Mouse (Mus musculus): ENCODE measurements at regions not wholly inside any gene's neighbourhood (a gene's known extent, or its start where the extent isn't known, plus 50 kb on each side); places are given as distances from the start of the nearest gene placed in this dataset.

DNA sequence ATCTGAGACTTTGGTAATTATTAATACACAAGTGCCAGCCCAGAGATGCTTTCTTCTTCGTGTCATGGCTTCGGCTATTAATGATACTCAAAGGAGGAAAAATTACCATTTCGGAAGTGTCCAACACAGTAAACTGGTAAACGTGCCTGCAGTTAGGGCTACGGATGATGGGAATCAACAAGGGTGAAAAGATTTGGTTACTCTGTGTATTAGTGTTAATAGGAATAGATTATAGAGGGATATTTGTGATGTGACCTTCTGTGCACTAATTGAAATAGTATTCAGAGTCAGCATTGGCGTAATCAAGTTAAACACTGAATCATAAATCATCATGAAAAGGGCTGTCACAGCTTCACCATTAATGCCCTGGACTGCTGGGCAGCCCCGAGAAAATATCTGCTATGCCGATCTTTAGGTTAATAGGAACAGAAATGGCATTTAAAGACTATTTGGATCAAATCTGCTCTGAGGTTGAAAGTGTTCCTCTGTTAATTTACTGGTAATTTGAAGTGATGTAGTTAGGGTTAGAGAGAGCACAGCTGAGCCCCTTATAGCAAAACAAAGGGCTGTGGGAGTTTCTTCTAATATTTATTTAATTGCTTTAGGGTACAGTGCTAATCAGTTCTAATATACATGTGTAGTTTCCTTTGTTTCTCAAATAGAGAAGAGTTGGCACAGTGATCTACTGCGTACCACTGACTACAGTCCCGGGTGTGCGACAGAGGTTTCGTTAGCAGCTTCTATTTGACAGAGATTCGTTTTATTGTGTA is 160.7 kb downstream of the Rpl36a-ps1 start:
- in situ Hi-C loops (cut with MboI, MseI), result no loop called here

DNA sequence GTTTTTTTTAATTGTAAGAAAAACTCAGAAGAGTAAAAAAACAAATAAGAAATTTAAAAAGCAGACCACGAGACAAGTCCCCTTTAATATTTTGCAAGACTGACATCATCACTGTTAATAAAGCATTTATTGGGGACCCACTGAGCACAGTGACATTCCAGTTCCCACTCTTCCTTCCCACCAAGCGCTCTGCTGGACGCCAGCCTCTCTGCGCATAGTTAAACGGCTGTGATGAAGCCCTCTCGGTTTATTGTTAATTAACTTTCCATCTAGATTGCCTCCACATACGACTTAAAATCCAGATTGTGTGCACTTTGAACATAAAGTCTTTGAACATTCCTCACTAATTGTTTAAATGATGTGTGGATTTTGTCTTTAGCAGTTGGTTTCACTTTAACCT is 161.7 kb downstream of the Rpl36a-ps1 start:
- in situ Hi-C loops (cut with MboI, MseI), result no loop called here

DNA sequence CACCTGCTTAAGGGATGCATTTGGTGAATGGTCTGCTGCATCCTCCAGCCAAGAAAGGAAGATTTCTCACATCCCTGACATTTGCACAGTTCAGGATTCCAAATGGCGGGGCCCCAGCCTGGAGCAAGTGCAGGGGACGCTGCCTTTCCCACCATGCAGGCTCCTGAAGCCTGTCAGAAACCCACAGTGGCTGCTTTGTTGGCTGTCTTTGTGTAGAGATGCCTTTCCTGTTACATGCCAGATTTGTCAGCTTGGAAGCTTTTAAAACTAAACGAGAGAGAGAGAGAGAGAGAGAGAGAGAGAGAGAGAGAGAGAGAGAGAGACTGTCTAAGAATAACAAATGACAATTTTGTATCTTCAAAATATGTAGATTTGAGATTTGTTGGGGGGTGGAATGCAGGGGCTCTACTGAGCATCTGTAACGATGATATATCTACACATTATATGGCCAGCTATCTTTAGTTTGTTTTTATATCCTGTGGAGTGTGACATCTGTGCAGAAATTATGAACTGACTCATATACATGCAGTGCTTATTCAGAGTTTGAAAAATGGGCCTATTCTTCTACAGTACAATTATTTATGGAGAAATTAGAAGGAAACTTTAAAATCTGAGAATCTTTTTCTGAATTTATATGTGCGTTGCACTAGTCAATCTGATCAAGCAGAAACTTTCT is 164.0 kb downstream of the Rpl36a-ps1 start:
- in situ Hi-C loops (cut with MboI, MseI), result no loop called here

DNA sequence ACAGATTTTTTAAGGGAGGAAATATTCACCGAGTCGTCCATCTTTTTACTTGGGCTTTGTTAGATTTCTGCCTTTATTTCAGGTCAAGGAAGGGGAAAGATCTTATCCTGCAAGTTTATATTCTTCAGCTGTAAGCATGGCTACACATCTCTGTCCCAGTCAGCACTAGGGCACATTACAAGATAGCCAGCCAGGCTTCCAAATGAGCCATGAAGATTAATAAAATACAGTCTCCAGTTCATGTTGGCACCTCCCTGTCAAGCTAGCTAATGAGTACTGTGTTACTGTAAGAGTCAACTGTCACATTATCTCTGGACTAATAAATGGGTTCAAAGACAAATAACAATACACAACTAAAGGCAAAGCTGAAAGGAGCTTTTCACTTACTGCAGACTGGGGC is 166.6 kb downstream of the Rpl36a-ps1 start:
- in situ Hi-C loops (cut with MboI, MseI), result no loop called here

DNA sequence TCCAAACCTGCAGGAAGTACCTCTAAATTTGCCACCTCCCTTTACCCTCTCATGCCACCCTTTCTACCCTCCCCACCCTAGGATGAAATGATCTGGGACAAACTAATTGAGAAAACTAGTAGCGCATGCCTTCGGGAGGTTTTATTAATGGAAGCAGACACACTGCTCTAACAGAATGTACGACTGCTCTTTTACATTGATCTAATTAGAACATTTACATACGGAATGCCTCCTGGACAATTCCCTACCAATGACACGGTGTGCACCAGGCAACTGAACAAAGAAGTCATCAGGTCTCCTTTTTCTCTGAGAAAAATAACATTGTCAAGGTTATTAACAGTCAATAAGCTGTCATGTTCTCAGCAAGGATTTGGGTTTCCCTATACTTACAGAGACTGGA is 180.5 kb downstream of the Rpl36a-ps1 start:
- in situ Hi-C loops (cut with MboI, MseI), result no loop called here

DNA sequence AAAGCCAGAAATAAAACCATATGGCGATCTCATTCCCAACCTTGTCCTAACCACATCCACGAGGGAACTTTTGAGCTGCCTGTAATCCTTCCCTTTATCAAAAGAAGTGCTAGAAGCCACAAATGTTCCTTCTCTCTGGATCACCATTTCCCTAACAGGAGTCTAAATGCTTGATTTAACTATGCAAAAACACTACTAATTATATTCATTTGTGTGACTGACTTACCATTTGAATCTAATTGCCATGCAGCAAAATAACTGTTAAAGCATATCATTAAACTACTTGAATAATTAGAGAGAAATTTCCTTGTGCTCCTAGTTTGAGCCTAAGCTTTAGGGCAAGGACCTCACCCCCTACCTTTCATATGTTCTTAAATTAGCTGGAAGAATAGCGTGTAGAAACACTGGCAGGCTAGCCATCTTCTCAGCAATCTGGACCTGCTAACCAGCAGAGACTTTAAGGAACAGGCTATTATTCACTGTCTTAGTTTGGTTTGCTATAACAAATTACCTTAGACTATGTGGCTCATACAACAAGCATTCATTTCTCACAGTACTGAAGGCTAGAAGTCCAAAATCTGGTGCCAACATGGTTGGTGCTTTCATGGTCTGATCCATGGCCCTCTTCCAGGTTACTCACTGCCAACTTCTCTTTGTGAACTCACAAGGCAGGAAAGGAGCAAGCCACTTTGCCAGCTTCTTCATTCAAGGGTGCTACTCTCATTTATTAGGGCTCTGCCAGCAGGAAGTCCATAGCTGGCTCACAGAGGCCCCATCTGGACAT is 183.7 kb downstream of the Rpl36a-ps1 start:
- in situ Hi-C loops (cut with MboI, MseI), result no loop called here

DNA sequence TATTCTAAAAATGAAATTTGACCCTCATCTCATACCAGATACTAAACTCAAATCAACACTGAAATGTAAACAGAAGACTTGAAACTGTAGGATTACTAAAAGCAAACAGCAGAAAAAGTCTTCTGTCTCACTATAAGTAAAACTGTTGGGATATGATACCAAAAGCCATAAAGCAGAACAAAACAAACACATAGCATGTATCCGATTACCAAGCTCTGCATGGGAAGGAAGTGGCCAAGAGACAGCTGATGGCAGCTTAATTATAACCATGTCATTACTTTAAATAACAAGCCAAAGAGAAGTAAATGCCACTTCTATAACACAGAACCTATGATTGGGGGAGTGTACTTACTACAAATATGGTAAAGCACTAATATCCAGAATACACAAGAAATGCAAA is 186.0 kb downstream of the Rpl36a-ps1 start:
- in situ Hi-C loops (cut with MboI, MseI), result no loop called here

DNA sequence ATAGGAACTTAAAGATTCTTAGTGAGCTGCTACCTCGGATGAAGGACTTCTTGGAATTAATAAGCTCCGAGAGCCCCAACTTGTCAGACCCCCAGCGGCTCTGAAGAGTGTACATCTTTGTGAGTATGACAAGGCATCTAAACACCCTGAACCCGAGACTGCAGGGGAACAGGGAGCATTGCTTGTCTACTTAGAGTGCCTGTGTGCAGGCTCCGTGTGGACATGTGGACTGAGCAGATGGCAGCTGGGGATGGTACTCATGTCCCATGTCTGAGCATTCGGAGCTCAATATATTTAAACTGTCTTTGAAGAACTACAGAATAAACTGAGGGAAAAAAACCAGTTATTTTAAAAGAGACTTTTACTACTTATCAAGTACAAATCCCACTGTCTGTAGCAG is 189.1 kb downstream of the Rpl36a-ps1 start:
- in situ Hi-C loops (cut with MboI, MseI), result no loop called here

DNA sequence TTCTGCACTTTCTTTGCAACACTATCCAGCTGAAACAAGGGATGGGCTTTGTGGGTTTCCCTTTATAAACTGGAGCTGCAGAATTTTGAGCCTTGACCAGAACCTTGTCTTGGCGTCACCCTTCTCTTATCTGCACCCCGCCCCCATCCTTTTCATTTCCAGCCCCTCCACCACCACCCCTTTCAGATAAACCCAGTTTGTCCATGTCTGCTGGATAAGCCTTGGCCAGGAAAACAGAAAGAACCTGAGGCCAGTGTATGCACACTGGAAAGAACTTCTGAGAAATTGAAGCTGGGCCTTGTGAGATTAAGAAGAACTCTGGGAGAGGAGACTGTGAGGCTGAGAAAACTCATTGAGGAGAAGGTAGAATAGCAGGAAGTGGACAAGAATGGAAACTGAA is 192.8 kb downstream of the Rpl36a-ps1 start:
- in situ Hi-C loops (cut with MboI, MseI), result no loop called here

DNA sequence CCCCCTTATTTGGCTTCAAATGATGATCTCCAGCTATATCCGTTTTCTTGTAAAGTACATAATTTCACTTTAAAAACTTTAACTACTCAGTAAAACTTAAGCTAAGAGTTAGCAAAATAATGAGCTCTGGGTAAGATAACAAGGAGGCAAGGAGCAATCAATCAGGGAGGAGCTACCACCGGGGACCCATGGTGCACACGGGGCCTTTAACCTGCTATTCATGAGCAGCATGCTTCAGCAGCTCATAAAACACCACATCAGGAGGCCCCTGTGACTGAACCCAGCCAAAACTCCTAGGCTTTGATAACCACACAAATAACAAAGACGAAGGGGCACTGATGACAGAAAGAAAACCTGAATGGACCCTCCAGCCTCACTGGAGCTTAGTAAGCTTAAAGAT is 202.1 kb downstream of the Rpl36a-ps1 start:
- in situ Hi-C loops (cut with MboI, MseI), result no loop called here

DNA sequence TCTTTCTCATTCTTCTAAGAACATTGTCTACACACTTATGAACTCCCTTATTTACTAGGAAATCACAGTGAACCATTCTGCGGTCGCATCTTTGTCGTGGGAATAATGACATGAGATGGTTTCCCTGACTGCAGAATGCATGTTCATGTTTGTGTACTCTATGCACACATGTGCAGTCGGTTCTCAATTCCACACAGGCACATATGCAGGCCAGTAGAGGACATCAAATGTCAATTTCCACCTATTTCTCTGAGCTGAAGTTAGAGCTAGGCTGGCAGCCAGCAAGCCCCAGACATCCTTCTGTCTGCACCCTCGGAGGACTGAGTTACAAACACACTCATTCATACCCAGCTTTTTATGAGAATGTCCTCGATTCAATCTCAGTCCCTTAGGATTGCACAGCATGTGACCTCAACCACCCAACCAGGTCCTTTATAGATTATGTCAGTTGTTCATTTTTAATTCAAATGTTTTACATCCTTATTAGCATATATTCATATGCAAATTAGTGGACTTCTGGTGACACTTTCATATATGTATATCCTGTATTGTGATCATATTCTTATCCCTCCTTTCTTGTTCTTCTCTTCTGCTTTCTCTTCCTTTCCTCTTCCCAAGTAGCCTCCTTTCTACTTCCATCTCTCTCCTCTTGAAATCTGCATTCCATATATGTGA is 202.7 kb downstream of the Rpl36a-ps1 start:
- in situ Hi-C loops (cut with MboI, MseI), result no loop called here

DNA sequence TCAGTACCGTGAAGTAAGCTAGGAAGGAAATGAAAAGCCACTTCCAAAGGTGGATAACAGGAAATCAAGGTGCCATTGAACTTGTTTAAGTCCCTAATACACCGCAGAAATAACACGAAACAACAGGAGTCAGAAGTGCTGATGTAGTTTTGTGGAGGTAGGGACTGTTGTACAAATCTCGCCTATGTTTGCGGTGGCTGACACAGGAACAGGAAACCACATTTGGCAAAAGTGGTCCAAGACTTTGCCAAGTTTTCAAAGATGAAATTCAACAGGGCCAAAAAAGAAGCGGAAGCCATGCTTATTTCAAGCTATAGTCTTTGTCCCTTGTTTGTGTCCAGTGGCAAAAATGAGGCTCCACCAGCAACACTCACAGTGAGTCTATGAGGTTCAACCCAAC is 204.3 kb downstream of the Rpl36a-ps1 start:
- in situ Hi-C loops (cut with MboI, MseI), result no loop called here

DNA sequence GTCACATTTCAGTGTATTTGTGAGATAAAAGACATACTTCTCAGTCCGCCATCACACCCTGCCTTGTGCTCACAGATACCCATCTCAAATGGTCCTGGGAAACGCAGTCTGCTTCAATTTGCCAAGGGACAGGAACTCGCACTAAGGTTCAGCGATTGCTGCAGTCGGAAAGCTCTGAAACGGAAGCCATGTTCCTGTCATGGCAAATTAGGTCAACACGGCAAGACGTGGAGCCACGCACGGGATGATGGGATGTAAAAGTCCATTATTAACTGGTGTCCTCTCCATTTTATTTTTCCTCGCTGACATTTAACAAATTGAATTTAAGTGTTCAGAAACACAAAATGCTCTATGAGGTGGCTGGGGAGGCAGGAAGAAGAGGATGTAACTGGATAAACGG is 212.4 kb downstream of the Rpl36a-ps1 start:
- in situ Hi-C loops (cut with MboI, MseI), result no loop called here

DNA sequence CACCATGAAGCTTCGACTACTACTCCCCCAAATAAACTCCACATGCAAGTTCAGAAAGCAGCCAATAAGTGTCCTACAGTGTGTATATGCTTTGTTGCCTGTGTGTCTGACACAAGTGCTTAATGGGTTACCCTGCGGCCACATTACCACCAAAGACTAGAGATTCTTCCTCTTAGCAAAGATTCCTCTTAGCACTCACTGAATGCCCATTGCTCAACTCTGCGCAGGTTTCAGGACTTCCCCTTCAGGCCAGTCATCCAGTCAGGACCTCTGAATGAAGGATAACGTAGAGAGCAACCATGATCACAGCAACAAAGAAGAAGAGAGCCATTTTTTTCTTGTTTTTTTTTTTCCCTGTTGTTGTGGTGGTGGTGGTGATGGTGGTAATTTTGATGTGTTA is 222.0 kb downstream of the Rpl36a-ps1 start:
- in situ Hi-C loops (cut with MboI, MseI), result no loop called here

DNA sequence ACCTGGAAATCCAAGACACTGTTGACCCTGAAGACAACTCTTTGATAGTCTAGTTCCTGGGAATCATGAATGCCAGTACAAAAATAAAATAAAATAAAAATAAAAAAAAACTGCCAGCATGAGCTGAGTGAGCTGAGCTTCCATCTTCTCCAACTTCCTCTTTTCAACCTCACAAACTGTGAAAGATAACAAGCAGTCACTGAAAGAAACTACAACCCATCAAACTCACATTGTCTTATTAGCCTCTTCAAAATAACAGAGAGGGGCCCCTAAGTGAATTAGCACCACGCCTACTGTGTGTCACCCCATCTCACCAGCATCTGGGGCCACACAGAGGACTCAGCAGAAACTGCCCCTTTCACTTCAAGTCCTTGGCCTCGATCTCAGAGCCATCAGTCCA is 225.3 kb downstream of the Rpl36a-ps1 start:
- in situ Hi-C loops (cut with MboI, MseI), result no loop called here

DNA sequence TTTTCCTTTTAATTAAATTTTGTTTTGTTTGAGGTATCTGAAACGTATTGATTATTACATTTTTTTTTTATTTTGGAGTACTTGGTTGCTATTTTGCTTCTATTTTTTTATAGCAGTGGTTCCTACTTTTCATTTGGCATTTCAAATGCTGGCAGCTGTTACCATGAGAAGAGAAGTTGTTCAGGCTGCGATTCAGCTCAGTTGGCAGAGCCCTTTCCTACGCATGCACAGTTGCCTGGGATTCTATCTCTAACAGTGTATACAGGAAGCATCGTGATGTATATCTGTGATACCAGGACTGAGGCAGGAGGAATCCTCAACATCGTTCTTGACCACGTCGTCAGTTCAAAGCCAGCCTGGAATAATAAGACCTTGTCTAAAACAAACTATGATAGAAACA is 226.6 kb downstream of the Rpl36a-ps1 start:
- in situ Hi-C loops (cut with MboI, MseI), result no loop called here

DNA sequence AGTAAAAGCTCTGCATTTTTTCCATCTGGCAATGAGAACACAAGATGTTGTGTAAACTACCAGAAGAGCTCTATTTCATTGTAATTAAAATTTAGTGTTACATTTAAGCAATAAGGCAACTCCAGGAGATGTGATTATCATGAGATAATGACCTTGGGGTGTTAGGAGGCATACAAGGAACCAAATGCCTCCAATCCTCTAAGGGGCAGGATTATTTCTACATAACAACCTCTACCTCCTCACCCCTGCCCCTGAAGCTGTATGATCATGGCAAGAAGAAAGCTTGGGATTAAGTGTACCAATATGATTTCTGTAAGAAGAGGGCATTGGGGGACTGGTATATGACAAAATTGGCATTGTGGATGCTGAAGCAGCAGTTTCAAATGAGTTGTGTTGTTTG is 228.8 kb downstream of the Rpl36a-ps1 start:
- in situ Hi-C loops (cut with MboI, MseI), result no loop called here

DNA sequence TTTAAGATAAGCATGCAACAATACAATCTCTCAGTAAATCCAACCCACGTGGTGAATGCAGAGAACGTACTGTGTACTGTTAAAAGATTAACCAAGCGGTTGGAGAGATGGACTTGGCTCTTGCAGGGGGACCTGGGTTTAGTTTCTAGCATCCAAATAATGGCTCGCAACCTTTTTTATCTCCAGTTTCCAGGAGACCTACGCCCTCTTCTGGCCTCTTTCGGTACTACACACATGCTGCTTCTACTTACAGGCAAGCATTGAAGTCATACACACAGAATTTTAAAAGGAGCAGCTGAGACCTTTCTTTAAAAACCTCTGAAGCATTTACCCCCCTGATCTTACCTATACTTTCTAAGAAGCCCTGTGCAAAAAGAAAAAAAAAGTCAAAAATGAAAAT is 243.4 kb downstream of the Rpl36a-ps1 start:
- in situ Hi-C loops (cut with MboI, MseI), result no loop called here

DNA sequence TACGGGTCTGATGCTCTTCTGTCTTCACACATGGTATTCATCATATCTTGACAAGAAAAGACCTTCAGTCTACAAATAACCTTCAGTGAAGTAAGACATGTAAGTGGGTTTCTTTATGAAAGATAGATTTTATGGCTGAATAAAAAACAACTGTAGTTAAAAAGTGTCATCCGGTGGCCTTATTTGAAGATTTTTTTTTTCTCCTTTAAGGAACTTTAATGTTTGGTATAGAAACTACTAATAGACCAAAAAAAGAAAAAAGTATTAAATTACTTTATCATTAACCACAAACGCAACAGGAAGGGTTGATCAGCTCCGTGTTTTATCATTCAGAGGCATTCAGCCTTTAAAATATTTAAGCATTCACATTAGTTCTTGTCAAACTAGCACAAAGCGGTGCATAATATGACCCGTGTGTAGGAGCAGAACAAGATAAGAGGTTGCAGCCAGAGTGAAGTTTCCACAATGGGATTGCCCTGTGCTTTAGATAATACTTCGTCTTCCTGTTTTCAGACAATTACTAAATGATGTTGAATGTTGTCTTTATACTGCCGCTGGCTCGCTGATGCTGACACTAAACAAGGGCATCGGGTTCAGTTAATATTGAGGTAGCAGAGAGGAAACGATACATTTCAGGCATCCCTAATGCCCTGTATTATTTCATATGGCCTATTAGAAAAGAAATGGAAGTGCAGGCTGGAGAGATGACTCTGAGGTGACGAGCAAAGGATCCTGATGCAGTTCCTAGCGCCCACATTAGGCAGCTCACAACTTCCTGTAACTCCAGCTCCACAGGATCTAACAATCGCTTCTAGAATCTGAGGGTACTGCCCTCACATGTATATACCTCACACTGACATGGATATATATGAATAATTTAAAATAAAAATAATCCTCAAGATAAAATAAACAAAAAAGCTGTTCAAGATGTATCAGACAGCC is 244.8 kb downstream of the Rpl36a-ps1 start:
- in situ Hi-C loops (cut with MboI, MseI), result no loop called here

DNA sequence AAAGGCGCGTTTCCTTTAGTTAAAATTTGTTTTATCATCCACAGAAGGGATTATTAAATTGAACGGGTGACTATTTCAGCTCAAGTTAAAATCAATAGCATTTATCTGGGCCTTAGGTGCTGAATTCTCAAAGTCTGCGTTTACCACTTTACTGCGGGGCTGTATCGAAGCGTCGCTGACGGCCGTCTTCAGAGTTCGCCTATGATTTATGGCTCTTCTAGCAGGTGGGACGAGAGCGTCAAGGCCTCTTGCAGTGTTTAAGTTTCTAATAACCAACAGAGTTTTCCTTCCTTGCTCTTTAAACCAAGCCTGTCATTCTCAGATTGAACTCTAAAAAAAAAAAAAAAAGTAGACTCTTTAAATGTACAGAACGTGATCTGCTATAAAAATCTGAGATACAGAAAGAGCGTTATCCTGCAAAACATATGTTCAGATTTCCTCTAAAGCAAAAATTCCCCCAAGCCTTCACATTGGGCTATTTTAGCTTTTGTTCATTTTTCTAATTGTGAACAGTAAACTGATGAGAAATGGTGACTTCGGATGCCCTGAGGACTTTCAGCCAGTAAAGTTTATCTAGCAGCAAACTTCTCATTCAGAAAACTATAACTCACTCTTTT is 246.9 kb downstream of the Rpl36a-ps1 start:
- in situ Hi-C loops (cut with MboI, MseI), result no loop called here

DNA sequence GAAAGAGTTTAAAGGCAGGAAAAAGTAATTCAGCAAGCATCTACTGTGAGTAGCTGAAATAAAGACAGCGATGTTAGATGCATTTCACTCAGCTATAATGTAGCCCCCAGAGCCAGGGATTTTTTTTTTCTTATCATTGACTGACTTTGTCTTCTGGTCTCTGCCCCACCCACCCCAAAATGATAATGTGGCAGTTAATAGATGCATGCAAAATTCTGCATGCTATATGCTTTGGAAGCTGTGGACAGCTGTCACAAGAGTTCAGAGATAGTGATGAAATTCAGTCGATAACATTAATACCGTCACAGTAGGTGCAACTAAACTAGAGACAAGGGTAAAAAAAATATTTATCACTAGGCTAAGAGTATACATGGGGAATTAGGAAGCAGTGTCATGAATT is 263.7 kb downstream of the Rpl36a-ps1 start:
- in situ Hi-C loops (cut with MboI, MseI), result no loop called here

Data from T-helper 2 cell (primary cell).